Mouse (Mus musculus) adrenal gland, postnatal 10 days (tissue): ENCODE measurements at regions not wholly inside any gene's neighbourhood (a gene's known extent, or its start where the extent isn't known, plus 50 kb on each side); places are given as distances from the start of the nearest gene placed in this dataset.

Experiments used
- DNase-seq: peaks from one replicate; pipeline ENCODE4 v3.0.0; 2021; ENCODE audit warnings: mixed read lengths

- no peak for DNase-seq
Measured at GRCm38 (mm10) chr12:6211266-6211665, 835.8 kb upstream of the Klhl29 start.

DNA sequence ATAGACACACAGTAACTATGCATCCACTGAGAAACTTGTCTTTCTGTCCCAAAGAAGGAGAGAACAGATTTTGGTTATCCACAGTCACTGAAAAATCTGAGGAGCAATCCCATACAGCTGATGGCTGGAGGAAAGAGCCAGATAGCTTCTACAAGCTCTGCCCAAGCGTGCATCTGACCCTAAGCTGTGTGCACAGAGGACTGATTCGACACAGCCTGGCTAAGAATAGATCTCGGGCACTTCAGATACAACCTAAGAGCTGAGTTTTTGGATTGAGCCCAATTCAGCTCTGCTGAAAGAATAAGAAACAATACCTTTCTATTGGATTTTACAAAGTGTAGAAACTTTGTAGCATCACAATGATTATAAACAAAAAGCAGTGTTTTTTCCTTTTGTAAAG lies 813.8 kb upstream of the Klhl29 start:
- DNase-seq = no peak

DNA sequence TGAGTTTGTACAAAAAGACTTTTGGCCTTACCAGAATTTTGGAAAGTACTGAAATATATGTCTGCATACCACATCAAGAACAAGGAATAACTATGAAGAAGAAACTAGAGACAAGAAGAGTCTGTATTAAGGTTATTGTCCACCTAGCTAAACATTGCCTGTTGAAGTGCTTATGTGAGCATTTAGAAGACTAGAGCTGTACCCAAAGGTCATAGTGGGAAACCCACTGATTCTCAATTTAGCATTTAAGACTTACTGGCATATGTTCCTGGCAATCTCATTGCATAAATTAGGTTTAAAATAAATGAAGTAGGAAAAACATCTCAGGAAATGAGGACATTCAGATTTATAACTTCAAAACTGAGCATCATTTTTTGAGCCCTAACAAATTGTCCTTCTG lies 793.3 kb upstream of the Klhl29 start:
- no peak for DNase-seq

GRCm38 (mm10) chr12:6154287-6154686 lies 778.8 kb upstream of the Klhl29 start:
- no peak for DNase-seq

DNA sequence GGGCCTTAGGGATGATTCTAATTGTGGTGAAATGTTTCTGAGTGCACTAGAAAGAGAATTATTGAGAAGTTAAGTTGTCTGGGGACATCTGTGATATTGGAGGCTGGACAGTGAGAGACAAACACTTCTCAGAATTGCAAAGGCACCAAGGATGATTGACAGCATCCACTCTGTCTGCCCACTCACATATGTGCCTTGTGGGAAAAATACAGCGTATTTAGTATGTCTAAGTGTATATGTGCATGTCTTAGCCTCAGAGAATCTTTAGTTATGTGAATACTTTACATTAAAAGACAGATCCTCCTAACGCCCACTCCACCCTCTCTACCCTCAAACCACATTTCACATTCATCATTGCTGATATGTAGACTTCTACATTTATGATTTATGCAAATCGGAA lies 776.0 kb upstream of the Klhl29 start:
- no peak for DNase-seq

GRCm38 (mm10) chr12:6132451-6132850 lies 757.0 kb upstream of the Klhl29 start:
- no peak for DNase-seq

GRCm38 (mm10) chr12:6119557-6119956 lies 744.1 kb upstream of the Klhl29 start:
- no peak for DNase-seq

GRCm38 (mm10) chr12:6115254-6115653 lies 739.8 kb upstream of the Klhl29 start:
- no peak for DNase-seq

- no peak for DNase-seq
Measured at GRCm38 (mm10) chr12:6097295-6097694, 721.8 kb upstream of the Klhl29 start.

GRCm38 (mm10) chr12:6087627-6088350 lies 712.3 kb upstream of the Klhl29 start:
- no peak for DNase-seq

GRCm38 (mm10) chr12:6087071-6087470 lies 711.6 kb upstream of the Klhl29 start:
- DNase-seq = no peak

GRCm38 (mm10) chr12:6046866-6047689 lies 671.6 kb upstream of the Klhl29 start:
- DNase-seq = no peak

GRCm38 (mm10) chr12:6046110-6046509 lies 670.6 kb upstream of the Klhl29 start:
- no peak for DNase-seq

DNA sequence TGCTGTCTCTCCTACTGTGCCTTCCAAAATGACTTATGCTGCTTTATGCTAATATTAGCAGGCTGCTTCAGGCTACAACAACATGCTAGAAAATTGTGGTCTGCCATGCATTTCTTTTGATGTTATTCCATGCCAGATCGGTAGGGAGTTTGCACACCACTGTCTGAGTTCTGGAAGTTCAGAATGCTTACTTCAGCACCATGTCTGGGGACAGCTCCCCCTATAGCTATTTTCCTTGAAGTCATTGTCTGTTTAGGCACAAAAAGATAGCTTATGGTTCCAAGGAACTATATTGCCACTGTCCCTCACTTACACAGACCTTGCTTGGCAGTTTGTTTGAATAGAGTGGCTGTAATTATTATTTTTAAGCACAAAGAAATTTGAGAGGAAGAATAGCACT lies 666.8 kb upstream of the Klhl29 start:
- DNase-seq = peak; percentile 33

- no peak for DNase-seq
Measured at GRCm38 (mm10) chr12:6024111-6024510, 648.6 kb upstream of the Klhl29 start.

- DNase-seq = peak; percentile 3
Measured at GRCm38 (mm10) chr12:6022490-6022889, 647.0 kb upstream of the Klhl29 start.

GRCm38 (mm10) chr12:6000961-6001360 lies 625.5 kb upstream of the Klhl29 start:
- DNase-seq = no peak

DNA sequence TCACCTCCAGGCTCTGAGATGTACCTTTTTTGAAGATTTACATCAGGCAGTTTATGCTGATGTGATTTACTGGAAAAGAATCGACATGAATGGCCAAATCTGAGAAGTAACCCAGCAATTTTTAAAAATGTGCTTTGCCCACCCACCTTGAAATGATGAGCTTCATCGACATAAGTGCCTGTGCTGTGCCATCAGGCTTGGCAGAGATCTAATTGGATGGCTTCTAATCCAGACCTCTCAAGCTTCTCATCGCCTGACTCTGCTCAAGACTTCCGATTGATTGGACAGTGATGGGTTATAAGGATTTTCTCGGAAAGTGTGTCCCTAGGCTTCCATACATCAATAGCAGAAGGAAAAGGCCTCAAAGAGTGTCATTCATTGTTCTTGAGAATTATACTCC lies 621.9 kb upstream of the Klhl29 start:
- no peak for DNase-seq

GRCm38 (mm10) chr12:5996672-5997071 lies 621.2 kb upstream of the Klhl29 start:
- DNase-seq = no peak

DNA sequence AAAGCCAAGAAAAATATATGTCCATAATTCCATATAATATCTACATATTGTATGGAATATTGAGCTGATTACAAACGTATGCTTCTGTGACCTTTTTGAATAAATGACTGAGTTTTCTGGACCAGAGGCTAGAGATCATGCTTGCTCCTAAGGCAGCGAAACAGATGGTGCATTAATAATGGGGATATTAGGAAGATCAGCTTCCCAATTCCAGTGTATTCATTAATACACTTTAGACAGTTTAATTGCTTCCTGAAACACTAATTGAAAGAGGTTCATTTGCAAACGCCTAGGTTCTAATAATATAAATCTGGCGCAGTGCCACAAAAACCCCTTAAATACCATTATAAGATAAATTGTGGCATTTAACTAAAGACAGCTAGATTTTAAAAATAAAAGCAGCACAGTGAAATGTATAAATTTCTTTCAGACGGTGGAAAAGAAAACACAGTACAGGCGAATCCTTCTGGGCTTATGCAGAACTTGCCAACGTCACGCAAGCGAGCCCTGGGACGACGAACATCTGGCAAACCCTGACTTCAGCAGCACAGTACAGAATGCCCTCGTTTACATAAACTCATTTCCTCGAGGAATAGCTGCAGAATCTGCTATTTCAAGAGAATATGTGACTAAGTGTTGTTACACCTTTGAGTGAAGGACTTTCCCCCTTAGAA lies 608.6 kb upstream of the Klhl29 start:
- DNase-seq = no peak

GRCm38 (mm10) chr12:5982096-5982495 lies 606.6 kb upstream of the Klhl29 start:
- DNase-seq = no peak

- DNase-seq = peak; percentile 29
Measured at GRCm38 (mm10) chr12:5975926-5976325, 600.4 kb upstream of the Klhl29 start.

DNA sequence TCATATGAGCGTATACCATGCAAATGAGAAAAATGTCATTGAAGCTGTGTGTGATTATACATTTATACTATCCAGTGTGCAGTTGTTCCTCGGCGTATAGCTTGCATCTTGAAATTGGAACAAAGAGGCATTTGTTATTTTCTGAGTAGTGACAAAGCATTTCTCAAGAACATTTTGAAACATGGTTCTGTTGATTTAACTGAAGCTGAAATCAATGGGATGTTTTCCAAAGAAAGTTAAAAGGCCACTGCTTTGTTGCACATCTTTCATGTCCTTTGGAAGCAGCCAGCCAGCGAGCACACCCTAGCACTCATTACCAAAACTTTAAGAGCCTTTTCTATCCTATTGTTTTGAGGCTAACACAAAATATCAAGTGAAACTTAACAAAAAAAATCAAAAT lies 594.1 kb upstream of the Klhl29 start:
- DNase-seq = no peak
